8 mouse cellular contexts compared by ENCODE assay signal in the genomic region with DNA sequence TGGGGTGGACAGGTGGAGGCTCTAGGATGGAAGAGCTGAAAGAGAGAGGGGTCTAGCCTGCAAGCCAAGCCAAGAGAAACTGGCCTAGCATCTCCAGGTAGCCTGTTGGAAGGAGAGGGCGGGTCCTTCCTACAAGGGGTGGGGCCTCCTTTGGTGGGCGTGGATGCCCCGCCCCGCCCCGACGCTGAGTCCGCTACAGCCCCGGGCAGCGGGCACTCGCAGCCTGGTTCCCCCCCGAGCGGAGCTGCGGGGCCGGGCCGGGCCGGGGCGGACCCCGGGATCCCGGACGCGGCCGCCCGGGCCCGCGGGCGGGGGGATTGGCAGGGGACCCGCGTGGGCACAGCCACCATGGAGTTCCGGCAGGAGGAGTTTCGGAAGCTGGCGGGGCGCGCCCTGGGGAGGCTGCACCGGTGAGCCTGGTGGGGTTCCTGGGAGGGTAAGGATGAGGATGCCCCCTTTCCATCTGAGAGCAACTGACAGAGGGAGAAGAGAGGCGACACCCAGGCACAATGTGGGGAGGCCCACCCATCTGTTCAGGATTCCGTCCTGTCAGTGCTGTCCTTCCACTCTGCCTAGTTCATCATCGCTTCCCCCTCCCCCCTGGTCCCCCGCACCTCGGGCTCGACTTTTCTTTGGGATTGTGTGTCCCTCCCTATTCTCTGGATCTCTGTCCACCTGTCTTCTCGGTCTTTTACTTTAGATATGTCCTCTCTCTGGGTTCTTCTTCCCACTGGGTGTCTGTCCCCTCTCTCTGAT. TPM values are rescaled to one million over a fixed set of nuclear protein-coding genes. Genes with fewer than 3 reads are reported as not detected.
DNase-seq lines count a peak whose midpoint lies in the region; ATAC-seq and TF ChIP-seq lines count a peak whose summit lies in the region.

A gene (plus strand): TSS at position 215 of the 756 bp plus-strand sequence.

- peak within 1 kb of the TSS; percentile 52 for H3K9ac ChIP-seq in forebrain, embryonic 15.5 days (replicated peaks)
- H3K9ac ChIP-seq in liver, adult 2 months (ENCODE audit: low read depth, low read length): no peak within 1 kb of the TSS

- H3K27me3 ChIP-seq in forebrain, embryonic 15.5 days: peaks cover 51% of the 10 kb centered on the region
- peaks cover 21% of the 10 kb centered on the region; the same call in 1 of the 2 replicates for H3K27me3 ChIP-seq in liver, adult 2 months (ENCODE audit: control insufficient read depth, insufficient read depth, low read length)

- DNase-seq in adrenal gland, postnatal 10 days: peak; percentile 53
- no peak for DNase-seq in adrenal gland, adult 2 months
- DNase-seq in cerebellum, adult 11 months: peak; percentile 81
- peak; percentile 31 for DNase-seq in kidney, adult 9 months
- no peak for DNase-seq in liver, adult 2 months (ENCODE audit: extremely low read depth, low read depth, low spot score)
- peak; percentile 64 for DNase-seq in naive thymus-derived CD4-positive, alpha-beta T cell, adult 2 months (ENCODE audit: low read depth)
- no peak for DNase-seq in gastrocnemius, adult 8-10 months (ENCODE audit: low spot score in 2 of 2)

- H3K9me3 ChIP-seq in forebrain, embryonic 15.5 days: no peaks in the 10 kb centered on the region

- no peaks in the 10 kb centered on the region for H3K79me2 ChIP-seq in liver, adult 2 months (ENCODE audit: control insufficient read depth, insufficient read depth, low read length)

- H3K36me3 ChIP-seq in forebrain, embryonic 15.5 days: no peaks in the 10 kb centered on the region
- no peaks in the 10 kb centered on the region for H3K36me3 ChIP-seq in liver, adult 2 months (ENCODE audit: control insufficient read depth, insufficient read depth, low read length)

- H3K4me2 ChIP-seq in forebrain, embryonic 15.5 days (replicated peaks): peak within 1 kb of the TSS; percentile 55

- H3K4me3 ChIP-seq in forebrain, embryonic 15.5 days: peak within 1 kb of the TSS; percentile 49
- H3K4me3 ChIP-seq in liver, adult 2 months (ENCODE audit: insufficient read depth, low read depth, low read length): peak within 1 kb of the TSS; percentile 2; the same call in 1 of the 2 replicates

- TF ChIP-seq CTCF in liver, adult 2 months (IDR thresholded peaks at IDR 0.05; ENCODE audit: low read depth, low read length): no peak

- no peak for TF ChIP-seq POLR2A in liver, adult 2 months (IDR thresholded peaks at IDR 0.05; ENCODE audit: extremely low read depth, insufficient read depth, low read length)

- WGBS in forebrain, embryonic 15.5 days: 1% methylated on average over 40 of the region's 41 CpGs
- 3% methylated on average over 41 of the region's 41 CpGs for WGBS in liver, adult 2 months

- no peak for ATAC-seq in forebrain, embryonic 15.5 days (replicated peaks)

- H3K4me1 ChIP-seq in forebrain, embryonic 15.5 days: peaks cover 48% of the 10 kb centered on the region
- 0 out of 2 replicates have a peak, but pooled peaks cover 3% of the 10 kb centered on the region for H3K4me1 ChIP-seq in liver, adult 2 months (ENCODE audit: control insufficient read depth, insufficient read depth, low read length)

- peak within 1 kb of the TSS; percentile 27; the same call in 1 of the 2 replicates for H3K27ac ChIP-seq in forebrain, embryonic 15.5 days (replicated peaks)
- no peak within 1 kb of the TSS for H3K27ac ChIP-seq in liver, adult 2 months (replicated peaks; ENCODE audit: insufficient read depth, low read depth, low read length)

RNA-seq across cellular contexts. Expression of the gene that starts here (rescaled TPM):
- total RNA-seq in adrenal gland, postnatal 10 days (2021): under 1 TPM; 0.18 to 0.42 TPM
- under 1 TPM; 0.14 to 0.35 TPM for total RNA-seq in adrenal gland, adult 2 months (2021)
- 0.10 and 0.11 TPM in 2 replicates for polyA plus RNA-seq in adrenal gland, adult 2 months (2012; rRNA removed)
- 20.1 and 24.0 TPM in 2 replicates for polyA plus RNA-seq in forebrain, embryonic 15.5 days (2015; fragmentation: Nextera tagmentation; extraction: Ambion mirVana)
- total RNA-seq in liver, adult 2 months (2014; rRNA removed): 0.07 TPM in 1 of 2 replicates, not detected in the other
- not detected in 2 replicates for polyA plus RNA-seq in liver, adult 2 months (2012; rRNA removed)
- under 1 TPM; 0.21 to 0.39 (median 0.31) TPM for total RNA-seq in gastrocnemius, adult 8-10 months (2022)

Comparison
In these comparisons a context has a peak if more than half of its experiments do, and no peak if none do; other contexts are left out.
1. RNA of the gene that starts here (polyA plus RNA-seq): 20.1 to 24.0 TPM in forebrain, embryonic 15.5 days; 0.10 to 0.11 TPM in adrenal gland, adult 2 months and not detected in liver, adult 2 months; every median in the first group is over 10 times any median in the second.
2. Peak in DNase-seq in adrenal gland, postnatal 10 days; RNA of the gene not detected or under 1 TPM.
3. DNase-seq: peak in cerebellum, adult 11 months (single experiment), kidney, adult 9 months (single experiment) and naive thymus-derived CD4-positive, alpha-beta T cell, adult 2 months (single experiment); none in adrenal gland, adult 2 months (single experiment), liver, adult 2 months (single experiment) and gastrocnemius, adult 8-10 months (0 of 2).